Mouse (Mus musculus) bone marrow, adult 2 months (tissue): ENCODE measurements at regions not wholly inside any gene's neighbourhood (a gene's known extent, or its start where the extent isn't known, plus 50 kb on each side); places are given as distances from the start of the nearest gene placed in this dataset.

ENCODE experiments used
- CTCF ChIP-seq: fragments of 200-500 bp; IDR thresholded peaks from 2 replicates; pipeline ENCODE4 v1.5.1; 2011; ENCODE audit warnings: low read length, control low read depth; ENCODE audit not compliant: control insufficient read depth, insufficient read depth
- POLR2A ChIP-seq: fragments of 200-500 bp; IDR thresholded peaks from 2 replicates; pipeline ENCODE4 v1.6.1; 2011; ENCODE audit warnings: low read depth, mild to moderate bottlenecking, control low read depth, low read length, borderline replicate concordance; ENCODE audit not compliant: control insufficient read depth

DNA sequence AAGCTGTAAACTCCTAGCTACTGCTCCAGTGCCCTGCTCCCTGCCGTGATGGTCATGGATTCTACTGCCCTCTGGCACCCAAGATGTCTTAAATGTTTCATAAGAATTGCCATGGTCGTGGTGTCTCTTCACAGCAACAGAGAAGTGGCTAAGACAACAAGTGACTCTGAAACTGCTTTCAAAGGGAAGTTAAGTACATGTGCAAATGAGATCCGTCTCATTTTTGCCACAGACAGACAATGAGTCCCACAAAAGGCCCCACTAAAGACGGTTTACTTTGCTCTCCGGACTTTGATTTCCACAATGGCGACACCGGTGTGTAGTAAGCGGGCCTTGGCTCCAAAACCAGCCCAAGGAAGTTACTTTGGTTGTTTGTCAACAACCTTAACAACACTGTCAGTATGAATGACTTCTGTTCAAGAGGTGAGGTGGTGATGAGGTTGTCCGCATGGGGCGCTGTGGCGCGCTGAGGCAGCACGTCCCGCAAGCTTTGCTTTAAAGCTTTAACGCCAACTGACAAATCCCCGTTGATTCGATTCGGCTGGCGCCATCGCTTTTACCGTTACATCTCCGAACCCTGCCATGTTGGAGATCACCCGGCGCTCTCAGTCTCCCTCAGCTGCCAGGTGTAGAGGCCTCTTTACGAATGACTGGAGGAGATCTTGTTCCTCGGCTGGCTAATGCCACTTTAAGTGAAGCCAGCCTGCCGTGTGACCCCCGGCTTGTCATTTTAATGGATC, 153.3 kb downstream of the B3glct start:
- no peak for TF ChIP-seq POLR2A
- peak; percentile 88 for TF ChIP-seq CTCF
